Mouse (Mus musculus): ENCODE measurements around the gene Lhfpl5.

Gene Lhfpl5

DNA sequence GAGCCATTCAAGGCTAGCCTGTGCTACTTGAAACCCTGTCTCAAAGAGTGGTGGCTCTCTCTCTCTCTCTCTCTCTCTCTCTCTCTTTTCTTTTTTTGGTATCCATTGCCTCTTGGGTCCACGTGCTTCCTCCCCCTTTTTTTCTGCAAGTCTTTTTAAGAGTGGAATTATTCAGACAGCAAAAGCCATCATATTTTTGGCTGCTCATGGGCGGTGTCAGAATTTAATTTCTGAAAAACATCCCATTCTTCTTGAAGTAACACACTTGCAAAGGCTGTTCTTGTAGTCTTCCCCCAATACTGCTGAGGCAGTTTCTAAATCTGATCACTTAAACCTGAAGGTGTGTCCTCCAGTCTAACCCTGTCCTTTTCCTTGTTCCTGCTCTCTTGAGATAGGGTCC is 51.5 kb downstream of the Lhfpl5 start:
- no peak for DNase-seq (ENCODE audit: low spot score in 2 of 2)

DNA sequence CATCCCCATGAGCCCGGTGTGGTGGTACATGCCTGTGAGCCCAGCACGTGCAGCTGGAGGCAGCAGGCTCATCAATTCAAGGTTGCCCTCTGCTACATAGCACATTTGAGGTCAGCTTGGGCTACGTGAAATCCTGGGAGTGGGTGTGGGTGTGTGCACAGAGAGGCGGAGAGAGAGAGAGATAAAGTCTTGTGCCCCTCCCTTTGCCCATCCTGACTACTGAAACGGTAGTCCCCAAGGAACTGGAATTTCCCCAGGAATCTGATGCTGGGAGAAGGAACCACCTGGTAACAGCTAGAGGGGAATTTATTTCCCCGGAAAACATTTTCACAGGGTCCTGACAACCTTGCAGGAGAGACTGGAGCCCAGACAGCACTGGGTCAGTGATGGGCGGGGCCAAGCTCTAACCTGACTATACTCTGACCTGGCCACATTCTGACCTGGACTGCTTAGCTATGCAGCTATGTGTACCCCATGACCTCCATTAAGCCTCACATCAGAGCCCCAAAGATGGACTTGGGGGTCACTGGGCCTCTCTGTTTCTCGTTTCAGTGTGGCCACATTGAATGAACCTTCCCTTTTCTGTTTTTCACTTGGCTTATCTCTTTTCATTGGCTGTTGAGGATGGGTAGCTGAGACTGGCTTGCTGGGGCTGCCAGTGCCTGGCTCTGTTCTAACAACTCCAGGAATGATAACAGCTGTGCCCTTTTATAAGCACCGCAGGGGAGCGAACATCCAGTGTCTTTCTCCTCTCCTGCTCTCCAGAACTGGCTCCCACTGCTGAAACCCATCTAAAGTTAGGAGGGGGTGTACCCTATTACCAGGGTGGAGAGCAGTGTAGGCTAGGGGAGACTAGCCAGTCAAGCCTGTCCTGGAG is 53.0 kb downstream of the Lhfpl5 start:
- no peak for DNase-seq (ENCODE audit: low spot score in 2 of 2)

DNA sequence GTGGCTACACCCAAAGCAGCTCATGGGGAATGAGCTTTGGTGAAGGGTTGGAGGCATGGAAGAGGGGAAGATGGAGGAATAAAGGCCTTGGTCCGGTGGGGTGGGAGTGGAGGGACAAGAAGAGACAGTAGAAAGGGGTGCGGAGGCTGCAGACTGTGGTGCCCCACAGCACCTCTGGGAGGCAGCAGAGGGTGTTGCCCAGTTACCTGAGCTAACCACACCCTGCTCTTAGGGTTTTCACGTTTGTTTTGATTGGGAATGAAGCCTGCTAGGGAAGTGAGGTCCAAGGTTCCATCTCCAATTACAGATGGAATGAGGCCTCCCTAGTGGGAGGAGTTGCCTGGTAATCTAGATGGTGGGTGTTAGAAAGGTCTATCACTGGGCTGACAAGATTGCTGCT is 53.7 kb downstream of the Lhfpl5 start:
- DNase-seq (ENCODE audit: low spot score in 2 of 2): no peak
